Mouse (Mus musculus): ENCODE measurements around the gene Clba1.
A peak's percentile ranks its signal among the peaks of the same experiment; 100 is the strongest.

Clba1 gene

GRCm38 (mm10) chr12:112851116-112851515 lies 42.4 kb downstream of the Clba1 start:
- no peak for DNase-seq (ENCODE audit: low read depth)

- DNase-seq (ENCODE audit: low read depth): peak; percentile 91
Measured at GRCm38 (mm10) chr12:112853050-112853729, 44.5 kb downstream of the Clba1 start.

GRCm38 (mm10) chr12:112854610-112855333 lies 46.0 kb downstream of the Clba1 start:
- peak; percentile 88 for DNase-seq (ENCODE audit: low read depth)

- DNase-seq (ENCODE audit: low read depth): peak; percentile 73
Measured at GRCm38 (mm10) chr12:112856338-112856737, 47.6 kb downstream of the Clba1 start.

GRCm38 (mm10) chr12:112857021-112857925 lies 48.5 kb downstream of the Clba1 start:
- DNase-seq (ENCODE audit: low read depth): peak; percentile 68

- peak; percentile 53 for DNase-seq (ENCODE audit: low read depth)
Measured at GRCm38 (mm10) chr12:112858581-112859336, 50.0 kb downstream of the Clba1 start.

- DNase-seq (ENCODE audit: low read depth): peak; percentile 96
Measured at GRCm38 (mm10) chr12:112859930-112860329, 51.2 kb downstream of the Clba1 start.

GRCm38 (mm10) chr12:112860765-112861164 lies 52.0 kb downstream of the Clba1 start:
- DNase-seq (ENCODE audit: low read depth): peak; percentile 95

GRCm38 (mm10) chr12:112861911-112862321 lies 53.2 kb downstream of the Clba1 start:
- peak; percentile 77 for DNase-seq (ENCODE audit: low read depth)

GRCm38 (mm10) chr12:112864804-112865203 lies 56.1 kb downstream of the Clba1 start:
- peak; percentile 37 for DNase-seq (ENCODE audit: low read depth)

Data from induced T-regulatory cell, adult 2 months (primary cell).